Mouse (Mus musculus): ENCODE measurements around the gene Slc9a9.

DNA sequence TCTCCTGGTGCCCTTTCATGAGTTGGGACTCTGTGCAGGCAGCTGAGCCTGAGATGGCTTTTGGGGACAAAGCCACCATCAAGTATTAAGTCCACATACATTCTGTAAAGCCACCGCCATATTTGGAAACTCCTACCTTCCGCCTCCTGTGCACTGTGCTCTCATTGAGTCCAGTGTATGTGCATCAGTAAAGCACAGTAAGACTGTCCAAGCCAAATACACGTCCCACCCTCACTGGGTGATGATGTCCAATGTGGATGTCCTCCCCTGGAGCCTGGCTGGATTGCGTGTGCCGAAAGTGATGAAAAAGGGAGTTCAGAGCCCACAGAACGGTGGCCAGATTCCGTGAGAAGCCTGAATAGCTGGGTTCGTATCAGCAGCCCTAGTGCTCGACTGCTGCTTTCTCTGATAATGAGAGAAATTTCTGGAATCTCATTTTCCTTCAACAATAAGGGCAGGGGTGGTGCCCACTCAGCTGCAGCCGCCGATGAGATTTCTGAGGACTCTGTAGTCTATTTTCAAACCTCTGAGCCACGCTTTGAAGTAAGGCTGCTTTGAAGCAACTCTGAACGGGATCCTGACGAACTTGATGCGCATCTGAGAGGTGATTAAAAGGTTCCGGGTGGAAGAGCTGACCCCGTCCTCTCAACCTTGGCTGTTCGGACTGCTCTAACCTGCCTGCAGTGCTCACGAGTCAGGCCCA, 81.4 kb downstream of the Slc9a9 start:
- TF ChIP-seq CTCF (IDR thresholded peaks at IDR 0.05; ENCODE audit: low read depth) (no peak), EP300 (IDR thresholded peaks at IDR 0.05; ENCODE audit: low read depth) (no peak)
